Mouse (Mus musculus): Measurements from ENCODE around the gene Csnk1e. TPM values are rescaled to one million over a fixed set of nuclear protein-coding genes. Genes with fewer than 3 reads are reported as not detected.
"Not testable (repeated sequence)": the region's sequence is repeated elsewhere in the genome, so short reads cannot be mapped to it uniquely, and the experiment has no call there.

The Csnk1e gene
- polyA plus RNA-seq, 1 experiment from 2014 or later: 182 TPM

- WGBS: 55% methylated on average over 12 of the region's 12 CpGs
- no peak overlapping the region for H3K27ac ChIP-seq (ENCODE audit: low read depth, low read length)
- ATAC-seq (ENCODE audit: low FRiP score) (no peak), DNase-seq (ENCODE audit: low spot score, missing footprints) (no peak)
- H3K9ac ChIP-seq (ENCODE audit: low read length): no peak overlapping the region
- no peak overlapping the region for H3K4me2 ChIP-seq
- no peaks in the 10 kb centered on the region for H3K36me3 ChIP-seq (ENCODE audit: control insufficient read depth, insufficient read depth, low read length)
- no peaks in the 10 kb centered on the region for H3K27me3 ChIP-seq (ENCODE audit: control insufficient read depth, insufficient read depth, low read length)
- H3K4me3 ChIP-seq (ENCODE audit: low read depth, low read length): no peak overlapping the region
- no peaks in the 10 kb centered on the region for H3K9me3 ChIP-seq (ENCODE audit: control insufficient read depth, low read length)
- H3K4me1 ChIP-seq (ENCODE audit: control insufficient read depth, insufficient read depth, low read length): no peaks in the 10 kb centered on the region
Observed at GRCm38 (mm10) chr15:79473638-79474355, 18.4 kb upstream of the Csnk1e start.

- Histone ChIP-seq H3K36me3 (ENCODE audit: control insufficient read depth, insufficient read depth, low read length) (no peaks in the 10 kb centered on the region), H3K4me3 (ENCODE audit: low read depth, low read length) (no peak overlapping the region), H3K27ac (ENCODE audit: low read depth, low read length) (no peak overlapping the region), H3K27me3 (ENCODE audit: control insufficient read depth, insufficient read depth, low read length) (no peaks in the 10 kb centered on the region), H3K4me2 (no peak overlapping the region), H3K9ac (ENCODE audit: low read length) (no peak overlapping the region), H3K9me3 (ENCODE audit: control insufficient read depth, low read length) (no peaks in the 10 kb centered on the region), H3K4me1 (ENCODE audit: control insufficient read depth, insufficient read depth, low read length) (no peaks in the 10 kb centered on the region)
- DNase-seq (ENCODE audit: low spot score, missing footprints): no peak
- no peak for ATAC-seq (ENCODE audit: low FRiP score)
- 86% methylated on average over 5 of the region's 5 CpGs for WGBS
Observed at GRCm38 (mm10) chr15:79473042-79473441, 17.7 kb upstream of the Csnk1e start.

GRCm38 (mm10) chr15:79471095-79471494 is 15.7 kb upstream of the Csnk1e start:
- no peaks in the 10 kb centered on the region for H3K9me3 ChIP-seq (ENCODE audit: control insufficient read depth, low read length)
- 43% methylated on average over 10 of the region's 10 CpGs for WGBS
- peak overlapping the region; percentile 22; the same call in 1 of the 2 replicates for H3K4me2 ChIP-seq

DNA sequence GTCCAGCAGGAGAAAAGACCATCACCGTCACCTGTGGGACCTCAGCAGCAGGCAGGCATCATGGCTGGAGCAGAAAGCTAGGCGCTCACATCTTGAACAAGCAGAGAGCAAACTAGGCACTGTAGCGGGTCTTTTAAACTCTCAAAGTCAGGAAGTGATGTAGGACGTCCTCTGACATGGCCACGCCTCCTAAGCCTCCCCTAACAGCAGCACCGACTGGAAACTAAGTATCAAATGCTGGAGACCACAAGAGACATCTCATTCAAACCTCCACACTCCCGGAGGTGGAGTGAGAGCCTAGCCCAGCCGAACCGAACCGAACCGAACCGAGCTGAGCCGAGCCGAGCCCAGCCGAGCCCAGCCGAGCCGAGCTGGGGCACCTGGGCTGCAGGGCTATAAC is 15.2 kb upstream of the Csnk1e start:
- peak overlapping the region; percentile 22; the same call in 1 of the 2 replicates for H3K4me2 ChIP-seq
- WGBS: 36% methylated on average over 17 of the region's 17 CpGs
- no peaks in the 10 kb centered on the region for H3K4me1 ChIP-seq (ENCODE audit: control insufficient read depth, insufficient read depth, low read length)
- H3K9ac ChIP-seq (ENCODE audit: low read length): no peak overlapping the region
- H3K36me3 ChIP-seq (ENCODE audit: control insufficient read depth, insufficient read depth, low read length): no peaks in the 10 kb centered on the region
- H3K9me3 ChIP-seq (ENCODE audit: control insufficient read depth, low read length): no peaks in the 10 kb centered on the region
- no peak overlapping the region for H3K4me3 ChIP-seq (ENCODE audit: low read depth, low read length)
- H3K27ac ChIP-seq (ENCODE audit: low read depth, low read length): no peak overlapping the region
- DNase-seq (ENCODE audit: low spot score, missing footprints): no peak
- no peaks in the 10 kb centered on the region for H3K27me3 ChIP-seq (ENCODE audit: control insufficient read depth, insufficient read depth, low read length)
- no peak for ATAC-seq (ENCODE audit: low FRiP score)

More at GRCm38 (mm10) chr15:79471095-79471494, 15.7 kb upstream of the Csnk1e start:
- DNase-seq (ENCODE audit: low spot score, missing footprints): no peak
- no peak for ATAC-seq (ENCODE audit: low FRiP score)
- H3K9ac ChIP-seq (ENCODE audit: low read length): no peak overlapping the region
- H3K27ac ChIP-seq (ENCODE audit: low read depth, low read length): no peak overlapping the region
- no peaks in the 10 kb centered on the region for H3K4me1 ChIP-seq (ENCODE audit: control insufficient read depth, insufficient read depth, low read length)
- H3K4me3 ChIP-seq (ENCODE audit: low read depth, low read length): no peak overlapping the region
- no peaks in the 10 kb centered on the region for H3K36me3 ChIP-seq (ENCODE audit: control insufficient read depth, insufficient read depth, low read length)
- H3K27me3 ChIP-seq (ENCODE audit: control insufficient read depth, insufficient read depth, low read length): no peaks in the 10 kb centered on the region

DNA sequence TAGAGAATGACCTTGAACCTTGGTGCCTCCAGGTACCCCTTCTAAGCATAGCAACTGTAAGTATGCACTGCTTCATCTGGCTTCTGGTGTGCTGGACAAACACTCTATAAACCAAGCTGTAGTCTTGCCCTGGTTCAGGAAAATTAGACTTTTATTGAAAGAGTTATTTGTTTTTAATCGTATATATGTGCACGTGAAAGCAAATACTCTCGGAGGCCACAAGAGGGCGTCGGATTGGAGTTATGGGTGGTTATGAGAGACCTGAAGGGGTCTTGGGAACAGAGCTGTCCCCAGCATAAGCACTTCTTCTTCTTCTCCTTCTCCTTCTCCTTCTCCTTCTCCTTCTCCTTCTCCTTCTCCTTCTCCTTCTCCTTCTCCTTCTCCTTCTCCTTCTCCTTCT is 14.2 kb upstream of the Csnk1e start:
- Histone ChIP-seq H3K4me2 (no peak overlapping the region), H3K4me1 (ENCODE audit: control insufficient read depth, insufficient read depth, low read length) (no peaks in the 10 kb centered on the region), H3K9ac (ENCODE audit: low read length) (no peak overlapping the region), H3K36me3 (ENCODE audit: control insufficient read depth, insufficient read depth, low read length) (no peaks in the 10 kb centered on the region), H3K4me3 (ENCODE audit: low read depth, low read length) (no peak overlapping the region), H3K27me3 (ENCODE audit: control insufficient read depth, insufficient read depth, low read length) (no peaks in the 10 kb centered on the region), H3K9me3 (ENCODE audit: control insufficient read depth, low read length) (no peaks in the 10 kb centered on the region), H3K27ac (ENCODE audit: low read depth, low read length) (no peak overlapping the region)
- ATAC-seq (ENCODE audit: low FRiP score) (no peak), DNase-seq (ENCODE audit: low spot score, missing footprints) (no peak)
- WGBS: 67% methylated on average over 5 of the region's 5 CpGs

- WGBS: 6% methylated on average over 18 of the region's 18 CpGs
- Histone ChIP-seq H3K9me3 (ENCODE audit: control insufficient read depth, low read length) (no peaks in the 10 kb centered on the region), H3K27ac (ENCODE audit: low read depth, low read length) (no peak overlapping the region), H3K4me3 (ENCODE audit: low read depth, low read length) (no peak overlapping the region), H3K4me1 (ENCODE audit: control insufficient read depth, insufficient read depth, low read length) (no peaks in the 10 kb centered on the region), H3K4me2 (no peak overlapping the region), H3K9ac (ENCODE audit: low read length) (0 out of 2 replicates have a peak overlapping the region, but pooled peaks have one; percentile 24), H3K36me3 (ENCODE audit: control insufficient read depth, insufficient read depth, low read length) (no peaks in the 10 kb centered on the region), H3K27me3 (ENCODE audit: control insufficient read depth, insufficient read depth, low read length) (no peaks in the 10 kb centered on the region)
- ATAC-seq (ENCODE audit: low FRiP score) (peak; percentile 85), DNase-seq (ENCODE audit: low spot score, missing footprints) (peak; percentile 99)
Observed at GRCm38 (mm10) chr15:79466601-79467286, 11.4 kb upstream of the Csnk1e start.

GRCm38 (mm10) chr15:79456546-79456945 is 1.2 kb upstream of the Csnk1e start:
- no peak overlapping the region for H3K4me2 ChIP-seq
- H3K4me1 ChIP-seq (ENCODE audit: control insufficient read depth, insufficient read depth, low read length): no peaks in the 10 kb centered on the region
- no peak overlapping the region for H3K9ac ChIP-seq (ENCODE audit: low read length)
- no peak overlapping the region for H3K4me3 ChIP-seq (ENCODE audit: low read depth, low read length)
- ATAC-seq (ENCODE audit: low FRiP score) (no peak), DNase-seq (ENCODE audit: low spot score, missing footprints) (no peak)
- 77% methylated on average over 6 of the region's 6 CpGs for WGBS
- no peaks in the 10 kb centered on the region for H3K27me3 ChIP-seq (ENCODE audit: control insufficient read depth, insufficient read depth, low read length)
- no peaks in the 10 kb centered on the region for H3K36me3 ChIP-seq (ENCODE audit: control insufficient read depth, insufficient read depth, low read length)
- H3K9me3 ChIP-seq (ENCODE audit: control insufficient read depth, low read length): no peaks in the 10 kb centered on the region
- H3K27ac ChIP-seq (ENCODE audit: low read depth, low read length): no peak overlapping the region

DNA sequence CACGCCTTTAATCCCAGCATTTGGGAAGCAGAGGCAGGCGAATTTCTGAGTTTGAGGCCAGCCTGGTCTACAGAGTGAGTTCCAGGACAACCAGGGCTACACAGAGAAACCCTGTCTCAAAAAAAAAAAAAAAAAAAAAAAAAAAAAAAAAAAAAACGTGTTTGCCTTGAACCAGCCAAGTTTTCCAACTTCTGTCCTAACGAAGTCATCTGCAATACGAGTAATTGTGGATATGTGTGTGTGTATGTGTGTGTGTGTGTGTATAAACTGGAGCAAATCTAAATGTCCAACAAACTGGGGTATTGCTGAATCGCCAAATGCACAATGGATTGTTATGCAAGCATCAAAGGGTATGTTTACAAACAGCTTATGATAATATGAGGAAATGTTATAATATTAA is 738 bp upstream of the Csnk1e start:
- WGBS: 51% methylated on average over 6 of the region's 6 CpGs
- not testable (repeated sequence) for H3K4me3 ChIP-seq (ENCODE audit: low read depth, low read length); H3K4me1 ChIP-seq (ENCODE audit: control insufficient read depth, insufficient read depth, low read length); H3K27ac ChIP-seq (ENCODE audit: low read depth, low read length); H3K9ac ChIP-seq (ENCODE audit: low read length); H3K36me3 ChIP-seq (ENCODE audit: control insufficient read depth, insufficient read depth, low read length); ATAC-seq (ENCODE audit: low FRiP score); DNase-seq (ENCODE audit: low spot score, missing footprints); H3K27me3 ChIP-seq (ENCODE audit: control insufficient read depth, insufficient read depth, low read length); H3K9me3 ChIP-seq (ENCODE audit: control insufficient read depth, low read length); H3K4me2 ChIP-seq

GRCm38 (mm10) chr15:79453831-79454230 is 1.5 kb downstream of the Csnk1e start:
- H3K27ac ChIP-seq (ENCODE audit: low read depth, low read length): no peak overlapping the region
- no peak overlapping the region for H3K4me2 ChIP-seq
- no peaks in the 10 kb centered on the region for H3K9me3 ChIP-seq (ENCODE audit: control insufficient read depth, low read length)
- no peak overlapping the region for H3K4me3 ChIP-seq (ENCODE audit: low read depth, low read length)
- DNase-seq (ENCODE audit: low spot score, missing footprints) (no peak), ATAC-seq (ENCODE audit: low FRiP score) (no peak)
- H3K4me1 ChIP-seq (ENCODE audit: control insufficient read depth, insufficient read depth, low read length): no peaks in the 10 kb centered on the region
- no peaks in the 10 kb centered on the region for H3K36me3 ChIP-seq (ENCODE audit: control insufficient read depth, insufficient read depth, low read length)
- 83% methylated on average over 4 of the region's 4 CpGs for WGBS
- H3K27me3 ChIP-seq (ENCODE audit: control insufficient read depth, insufficient read depth, low read length): no peaks in the 10 kb centered on the region
- H3K9ac ChIP-seq (ENCODE audit: low read length): no peak overlapping the region

Measured in midbrain, embryonic 11.5 days (tissue).